Mouse (Mus musculus): ENCODE measurements around the gene Tmem238.
A peak's percentile ranks its signal among the peaks of the same experiment; 100 is the strongest.
"Not testable (repeated sequence)": the region's sequence is repeated elsewhere in the genome, so short reads cannot be mapped to it uniquely, and the experiment has no call there.

Gene Tmem238

GRCm38 (mm10) chr7:4789436-4789935 is at the start of gene Tmem238:
TSS of gene Tmem238 (minus strand) at chr7:4789656.
- peak; percentile 79 for DNase-seq

GRCm38 (mm10) chr7:4837639-4838038 is 48.2 kb upstream of the Tmem238 start:
- no peak for DNase-seq

GRCm38 (mm10) chr7:4836351-4836792 is 46.9 kb upstream of the Tmem238 start:
- peak; percentile 76 for DNase-seq

- DNase-seq = peak; percentile 50
Measured at GRCm38 (mm10) chr7:4835631-4836327, 46.3 kb upstream of the Tmem238 start.

- DNase-seq = no peak
Measured at GRCm38 (mm10) chr7:4830476-4830875, 41.0 kb upstream of the Tmem238 start.

GRCm38 (mm10) chr7:4825365-4825764 is 35.9 kb upstream of the Tmem238 start:
- no peak for DNase-seq

- DNase-seq = no peak
Measured at GRCm38 (mm10) chr7:4822162-4822907, 32.9 kb upstream of the Tmem238 start.

GRCm38 (mm10) chr7:4821690-4822089 is 32.2 kb upstream of the Tmem238 start:
- DNase-seq = no peak

- not testable (repeated sequence) for DNase-seq
Measured at GRCm38 (mm10) chr7:4820925-4821324, 31.5 kb upstream of the Tmem238 start.

- DNase-seq = no peak
Measured at GRCm38 (mm10) chr7:4816559-4816958, 27.1 kb upstream of the Tmem238 start.

GRCm38 (mm10) chr7:4813105-4813791 is 23.8 kb upstream of the Tmem238 start:
- DNase-seq = no peak

- peak; percentile 100 for DNase-seq
Measured at GRCm38 (mm10) chr7:4812303-4813104, 23.0 kb upstream of the Tmem238 start, which contains the start of gene Ube2s. TSS of gene Ube2s (minus strand) at chr7:4812590.

- DNase-seq = peak; percentile 57
Measured at GRCm38 (mm10) chr7:4811842-4812302, 22.4 kb upstream of the Tmem238 start.

GRCm38 (mm10) chr7:4811131-4811530 is 21.7 kb upstream of the Tmem238 start:
- not testable (repeated sequence) for DNase-seq

- peak; percentile 62 for DNase-seq
Measured at GRCm38 (mm10) chr7:4806716-4807115, 17.3 kb upstream of the Tmem238 start.

GRCm38 (mm10) chr7:4802247-4802646 is 12.8 kb upstream of the Tmem238 start:
- no peak for DNase-seq

GRCm38 (mm10) chr7:4795767-4796433 is 6.4 kb upstream of the Tmem238 start:
- peak; percentile 44 for DNase-seq

- no peak for DNase-seq
Measured at GRCm38 (mm10) chr7:4794631-4795168, 5.2 kb upstream of the Tmem238 start.

- DNase-seq = no peak
Measured at GRCm38 (mm10) chr7:4793674-4794073, 4.2 kb upstream of the Tmem238 start.

- not testable (repeated sequence) for DNase-seq
Measured at GRCm38 (mm10) chr7:4793248-4793647, 3.8 kb upstream of the Tmem238 start.
